In the genomic region with DNA sequence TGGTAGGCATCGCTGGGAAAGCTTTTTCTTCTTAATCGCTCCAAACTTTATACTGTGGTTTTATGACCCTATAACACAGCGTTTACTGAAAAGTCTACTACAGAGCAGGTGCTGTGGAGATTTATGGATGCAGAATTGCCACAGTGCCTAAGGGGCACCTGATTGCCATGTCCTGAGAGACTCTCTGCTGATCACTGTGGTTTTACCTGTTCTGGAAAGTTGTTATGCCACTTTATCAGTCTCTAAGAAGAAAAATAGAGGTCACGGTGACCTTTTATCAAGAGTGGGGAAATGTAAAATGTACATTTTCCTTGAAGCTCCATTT, we compare ENCODE assay signal across 13 mouse cellular contexts.
DNase-seq lines count a peak whose midpoint lies in the region; ATAC-seq and TF ChIP-seq lines count a peak whose summit lies in the region.
"Had no signal": no experiment of that assay in that cellular context is flagged by ENCODE, and none has a peak within 500 bp of the region (broad histone marks: within the 10 kb centered on the region; RNA-seq: fewer than 3 reads in every experiment).

No protein-coding gene starts in this region.

- no peak for TF ChIP-seq CTCF in intestine, postnatal 0 days (IDR thresholded peaks at IDR 0.05; ENCODE audit: low read depth)
- no peak for TF ChIP-seq CTCF in kidney, adult 2 months (conservative IDR thresholded peaks at IDR 0.05; ENCODE audit: insufficient read depth, insufficient read length, low read depth, low read length)

- intact Hi-C loops in heart, postnatal 25 days (cut with DNase I) = no loop called here

- no peak for DNase-seq in heart, postnatal 25 days (ENCODE audit: low spot score)
- no peak for DNase-seq in midbrain, embryonic 14.5 days
- DNase-seq in kidney, adult 2 months = no peak
- no peak for DNase-seq in adrenal gland, adult 8-10 months
- no peak for DNase-seq in kidney, postnatal 10 days
- DNase-seq: cerebellum, adult 9-10 months; kidney, postnatal 4 days; left cerebral cortex, postnatal 4 days had no signal

- H3K4me1 ChIP-seq in heart, embryonic 12.5 days (replicated peaks) = peaks cover 6% of the 10 kb centered on the region
- 0 out of 2 replicates have a peak, but pooled peaks cover 7% of the 10 kb centered on the region for H3K4me1 ChIP-seq in midbrain, embryonic 12.5 days
- H3K4me1 ChIP-seq in midbrain, embryonic 14.5 days (ENCODE audit: control insufficient read depth, insufficient read depth, low read length) = peaks cover 5% of the 10 kb centered on the region; the same call in 1 of the 2 replicates
- no peaks in the 10 kb centered on the region for H3K4me1 ChIP-seq in intestine, postnatal 0 days (replicated peaks; ENCODE audit: control insufficient read depth, insufficient read depth, low read length)
- no peaks in the 10 kb centered on the region for H3K4me1 ChIP-seq in kidney, adult 2 months (ENCODE audit: control insufficient read depth, insufficient read depth, low read length)
- H3K4me1 ChIP-seq: hindbrain, embryonic 15.5 days had no signal

- H3K27ac ChIP-seq in heart, embryonic 12.5 days (ENCODE audit: poor library complexity, severe bottlenecking) = peak overlapping the region; percentile 77
- 0 out of 2 replicates have a peak overlapping the region, but pooled peaks have one; percentile 15 for H3K27ac ChIP-seq in midbrain, embryonic 12.5 days (replicated peaks)
- H3K27ac ChIP-seq in midbrain, embryonic 14.5 days (replicated peaks; ENCODE audit: low read depth, low read length) = no peak overlapping the region
- no peak overlapping the region for H3K27ac ChIP-seq in intestine, postnatal 0 days (ENCODE audit: low read depth, low read length)
- no peak overlapping the region for H3K27ac ChIP-seq in kidney, adult 2 months (ENCODE audit: insufficient read depth, low read depth, low read length)
- H3K27ac ChIP-seq: hindbrain, embryonic 15.5 days; neural tube, embryonic 12.5 days had no signal

- WGBS in heart, embryonic 12.5 days = 57% methylated on average over 4 of the region's 4 CpGs
- WGBS in midbrain, embryonic 12.5 days = 50% methylated on average over 4 of the region's 4 CpGs
- WGBS in midbrain, embryonic 14.5 days = 49% methylated on average over 4 of the region's 4 CpGs
- 30% methylated on average over 4 of the region's 4 CpGs for WGBS in intestine, postnatal 0 days
- 47% methylated on average over 4 of the region's 4 CpGs for WGBS in kidney, adult 2 months

- no peaks in the 10 kb centered on the region for H3K9me3 ChIP-seq in heart, embryonic 12.5 days (replicated peaks)
- no peaks in the 10 kb centered on the region for H3K9me3 ChIP-seq in midbrain, embryonic 12.5 days
- H3K9me3 ChIP-seq in midbrain, embryonic 14.5 days (ENCODE audit: control insufficient read depth, low read length) = no peaks in the 10 kb centered on the region
- no peaks in the 10 kb centered on the region for H3K9me3 ChIP-seq in intestine, postnatal 0 days (ENCODE audit: control insufficient read depth)
- H3K9me3 ChIP-seq: hindbrain, embryonic 15.5 days; neural tube, embryonic 12.5 days had no signal

- H3K4me2 ChIP-seq in heart, embryonic 12.5 days = no peak overlapping the region
- H3K4me2 ChIP-seq in midbrain, embryonic 12.5 days (replicated peaks) = no peak overlapping the region
- no peak overlapping the region for H3K4me2 ChIP-seq in midbrain, embryonic 14.5 days (ENCODE audit: low read length)
- H3K4me2 ChIP-seq in intestine, postnatal 0 days (replicated peaks; ENCODE audit: low read depth) = no peak overlapping the region
- H3K4me2 ChIP-seq: hindbrain, embryonic 15.5 days; neural tube, embryonic 12.5 days had no signal

- no peak for TF ChIP-seq POLR2A in kidney, adult 2 months (IDR thresholded peaks at IDR 0.05; ENCODE audit: low read depth, low read length)

- H3K27me3 ChIP-seq in heart, embryonic 12.5 days (replicated peaks) = no peaks in the 10 kb centered on the region
- H3K27me3 ChIP-seq in midbrain, embryonic 12.5 days = no peaks in the 10 kb centered on the region
- H3K27me3 ChIP-seq in midbrain, embryonic 14.5 days (ENCODE audit: control insufficient read depth, insufficient read depth, low read length) = no peaks in the 10 kb centered on the region
- no peaks in the 10 kb centered on the region for H3K27me3 ChIP-seq in intestine, postnatal 0 days (replicated peaks; ENCODE audit: control insufficient read depth, insufficient read depth, low read length)
- no peaks in the 10 kb centered on the region for H3K27me3 ChIP-seq in kidney, adult 2 months (replicated peaks; ENCODE audit: control insufficient read depth, insufficient read depth, low read length)
- H3K27me3 ChIP-seq: hindbrain, embryonic 15.5 days; neural tube, embryonic 12.5 days had no signal

- no peak for ATAC-seq in heart, embryonic 12.5 days (ENCODE audit: insufficient number of reproducible peaks, low FRiP score)
- no peak for ATAC-seq in midbrain, embryonic 12.5 days (ENCODE audit: low FRiP score, low read depth)
- ATAC-seq in midbrain, embryonic 14.5 days (ENCODE audit: low FRiP score, low TSS enrichment) = no peak
- peak; percentile 31; the same call in 1 of the 2 replicates for ATAC-seq in intestine, postnatal 0 days

- no peaks in the 10 kb centered on the region for H3K36me3 ChIP-seq in heart, embryonic 12.5 days
- H3K36me3 ChIP-seq in midbrain, embryonic 12.5 days = no peaks in the 10 kb centered on the region
- no peaks in the 10 kb centered on the region for H3K36me3 ChIP-seq in midbrain, embryonic 14.5 days (ENCODE audit: control insufficient read depth, insufficient read depth, low read length)
- no peaks in the 10 kb centered on the region for H3K36me3 ChIP-seq in intestine, postnatal 0 days (ENCODE audit: control insufficient read depth, insufficient read depth)
- no peaks in the 10 kb centered on the region for H3K36me3 ChIP-seq in kidney, adult 2 months (ENCODE audit: control insufficient read depth, insufficient read depth, low read length)
- H3K36me3 ChIP-seq: hindbrain, embryonic 15.5 days; neural tube, embryonic 12.5 days had no signal

- no peak overlapping the region for H3K9ac ChIP-seq in heart, embryonic 12.5 days
- no peak overlapping the region for H3K9ac ChIP-seq in midbrain, embryonic 12.5 days (replicated peaks)
- no peak overlapping the region for H3K9ac ChIP-seq in midbrain, embryonic 14.5 days (replicated peaks; ENCODE audit: low read length)
- H3K9ac ChIP-seq in intestine, postnatal 0 days (ENCODE audit: low read depth, low read length) = no peak overlapping the region
- H3K9ac ChIP-seq: hindbrain, embryonic 15.5 days; neural tube, embryonic 12.5 days had no signal

- no peak overlapping the region for H3K4me3 ChIP-seq in heart, embryonic 12.5 days
- H3K4me3 ChIP-seq in midbrain, embryonic 12.5 days = no peak overlapping the region
- H3K4me3 ChIP-seq in midbrain, embryonic 14.5 days (replicated peaks; ENCODE audit: low read depth, low read length) = no peak overlapping the region
- H3K4me3 ChIP-seq in intestine, postnatal 0 days (ENCODE audit: low read depth, low read length) = no peak overlapping the region
- H3K4me3 ChIP-seq in kidney, adult 2 months (ENCODE audit: insufficient read depth, low read depth, low read length) = no peak overlapping the region
- H3K4me3 ChIP-seq: hindbrain, embryonic 15.5 days; neural tube, embryonic 12.5 days had no signal

Comparison
In these comparisons a context has a peak if more than half of its experiments do, and no peak if none do; other contexts are left out.
1. H3K27ac ChIP-seq: peak in heart, embryonic 12.5 days (single experiment) and midbrain, embryonic 12.5 days (single experiment); none in midbrain, embryonic 14.5 days (single experiment), intestine, postnatal 0 days (single experiment) and kidney, adult 2 months (single experiment).